Mouse (Mus musculus) heart, adult 18-20 months (tissue): ENCODE data around the gene Ncor2. TPM values are rescaled to one million over a fixed set of nuclear protein-coding genes. Genes with fewer than 3 reads are reported as not detected.

Source experiments
- DNase-seq, 2 experiments: peaks; one replicate each; pipeline ENCODE4 v3.0.0; 2021 to 2022; ENCODE audit warnings: mixed read lengths in 1 of 2
- total RNA-seq, 2 experiments: library from RNA; stranded (reverse); gene quantifications; 2 replicates each; pipeline ENCODE4 v1.2.3; 2021

Gene Ncor2
- total RNA-seq, 2 experiments from 2014 or later: 65.9 to 68.9 TPM

GRCm38 (mm10) chr5:125067673-125068072 is 111.3 kb downstream of the Ncor2 start:
- DNase-seq: no peak

GRCm38 (mm10) chr5:125066479-125067471 is 112.2 kb downstream of the Ncor2 start:
- DNase-seq: peak; percentile 75 to 94

GRCm38 (mm10) chr5:125063015-125063414 is 116.0 kb downstream of the Ncor2 start:
- no peak for DNase-seq

GRCm38 (mm10) chr5:125058267-125058668 is 120.8 kb downstream of the Ncor2 start:
- peak; percentile 80 to 89 for DNase-seq

- DNase-seq: peak; percentile 71 to 78
Observed at GRCm38 (mm10) chr5:125057555-125058266, 121.3 kb downstream of the Ncor2 start.

- DNase-seq: peak; percentile 78 to 88
Observed at GRCm38 (mm10) chr5:125056696-125057554, 122.1 kb downstream of the Ncor2 start.

GRCm38 (mm10) chr5:125056331-125056695 is 122.7 kb downstream of the Ncor2 start:
- DNase-seq: no peak

GRCm38 (mm10) chr5:125055901-125056300 is 123.1 kb downstream of the Ncor2 start:
- no peak for DNase-seq

- DNase-seq: no peak
Observed at GRCm38 (mm10) chr5:125053661-125054060, 125.4 kb downstream of the Ncor2 start.

GRCm38 (mm10) chr5:125052603-125053488 is 126.2 kb downstream of the Ncor2 start:
- DNase-seq: peak; percentile 85 to 88

GRCm38 (mm10) chr5:125052237-125052602 is 126.8 kb downstream of the Ncor2 start:
- DNase-seq: peak in 1 of 2 experiments; percentile 38

- no peak for DNase-seq
Observed at GRCm38 (mm10) chr5:125049481-125049880, 129.5 kb downstream of the Ncor2 start.

- no peak for DNase-seq
Observed at GRCm38 (mm10) chr5:125046436-125046835, 132.6 kb downstream of the Ncor2 start.

- no peak for DNase-seq
Observed at GRCm38 (mm10) chr5:125045202-125045601, 133.8 kb downstream of the Ncor2 start.

- DNase-seq: no peak
Observed at GRCm38 (mm10) chr5:125043448-125043847, 135.6 kb downstream of the Ncor2 start.

- no peak for DNase-seq
Observed at GRCm38 (mm10) chr5:125041578-125041977, 137.4 kb downstream of the Ncor2 start.

- DNase-seq: peak; percentile 92 to 97
Observed at GRCm38 (mm10) chr5:125040128-125040584, 138.9 kb downstream of the Ncor2 start.

GRCm38 (mm10) chr5:125039377-125040027 is 139.5 kb downstream of the Ncor2 start:
- no peak for DNase-seq

- DNase-seq: no peak
Observed at GRCm38 (mm10) chr5:125036483-125036882, 142.5 kb downstream of the Ncor2 start.

GRCm38 (mm10) chr5:125028911-125029310 is 150.1 kb downstream of the Ncor2 start:
- no peak for DNase-seq
